Mouse (Mus musculus) heart, postnatal 4 days (tissue): Measurements from ENCODE around the gene Gch1. TPM values are rescaled to one million over a fixed set of nuclear protein-coding genes. Genes with fewer than 3 reads are reported as not detected.

Experiments used
- DNase-seq: peaks from one replicate; pipeline ENCODE4 v3.0.0; 2021
- total RNA-seq, 2 experiments: library from RNA; stranded (reverse); gene quantifications; 2 replicates each; pipeline ENCODE4 v1.2.3; 2021

Gch1 gene
- total RNA-seq = 1 to 10 TPM; 7.4 TPM

- peak; percentile 84 for DNase-seq
These were observed at the start of gene Gch1 for GRCm38 (mm10) chr14:47188848-47189634. Gene Gch1, minus strand, starts transcription at chr14:47189413.

- DNase-seq = no peak
These were observed 48.1 kb upstream of the Gch1 start for GRCm38 (mm10) chr14:47237286-47237685.

- DNase-seq = no peak
These were observed 47.3 kb upstream of the Gch1 start for GRCm38 (mm10) chr14:47236491-47236890.

GRCm38 (mm10) chr14:47234526-47235250 lies 45.5 kb upstream of the Gch1 start:
- DNase-seq = no peak

- DNase-seq = no peak
These were observed 44.8 kb upstream of the Gch1 start for GRCm38 (mm10) chr14:47234032-47234431.

- no peak for DNase-seq
These were observed 44.4 kb upstream of the Gch1 start for GRCm38 (mm10) chr14:47233602-47234001.

- DNase-seq = no peak
These were observed 40.7 kb upstream of the Gch1 start for GRCm38 (mm10) chr14:47229796-47230376.

- no peak for DNase-seq
These were observed 36.7 kb upstream of the Gch1 start for GRCm38 (mm10) chr14:47225931-47226330.

- DNase-seq = no peak
These were observed 35.5 kb upstream of the Gch1 start for GRCm38 (mm10) chr14:47224476-47225325.

- no peak for DNase-seq
These were observed 33.6 kb upstream of the Gch1 start for GRCm38 (mm10) chr14:47222631-47223450.

- DNase-seq = no peak
These were observed 32.4 kb upstream of the Gch1 start for GRCm38 (mm10) chr14:47221567-47221966.

- no peak for DNase-seq
These were observed 31.2 kb upstream of the Gch1 start for GRCm38 (mm10) chr14:47220231-47221025.

- DNase-seq = no peak
These were observed 29.8 kb upstream of the Gch1 start for GRCm38 (mm10) chr14:47218766-47219606.

- no peak for DNase-seq
These were observed 27.3 kb upstream of the Gch1 start for GRCm38 (mm10) chr14:47216541-47216940.

GRCm38 (mm10) chr14:47214367-47214766 lies 25.2 kb upstream of the Gch1 start:
- DNase-seq = no peak

GRCm38 (mm10) chr14:47213305-47213704 lies 24.1 kb upstream of the Gch1 start:
- no peak for DNase-seq

- DNase-seq = no peak
These were observed 20.5 kb upstream of the Gch1 start for GRCm38 (mm10) chr14:47209669-47210164.

- no peak for DNase-seq
These were observed 19.6 kb upstream of the Gch1 start for GRCm38 (mm10) chr14:47208564-47209493.
